Mouse (Mus musculus) embryonic stem cell, embryonic (primary cell): ENCODE results near the gene Ppp1r10.

Experiments used
- CTCF ChIA-PET, 4 experiments: fragments of 300-600 bp in 2 of 4; fragments of 350-600 bp in 2 of 4; sonication (Branson Sonifier 250); formaldehyde crosslinking; loops; one replicate each; lab custom pipeline; 2022; ENCODE audit warnings: inconsistent platforms in 2 of 4; lab: Charles Lee
- POLR2A ChIA-PET, 4 experiments: fragments of 300-600 bp in 2 of 4; fragments of 350-600 bp in 2 of 4; sonication (Branson Sonifier 250); formaldehyde crosslinking; loops; one replicate each; lab custom pipeline; 2022; ENCODE audit warnings: antibody characterized with exemption in 4 of 4, inconsistent platforms in 1 of 4; lab: Charles Lee

The Ppp1r10 gene

GRCm38 (mm10) chr17:35916297-35917142 is at the start of gene Ppp1r10, which contains the start of gene Mrps18b:
Gene Ppp1r10, plus strand, starts transcription at chr17:35916434.
Gene Mrps18b, minus strand, starts transcription at chr17:35916389.
- ChIA-PET CTCF (interaction anchor here (0.5 to 1.8 kb wide), 7 partner anchors 9 to 80 kb away, joined by 3 to 7 read pairs (median 3); partner anchors contain the start of genes Gnl1 (in 1 of the 4) and Prr3 (in 1 of the 4)), POLR2A (interaction anchor here (0.5 to 2.3 kb wide), 76 partner anchors 8 to 414 kb away, joined by 3 to 37 read pairs (median 5); partner anchors contain the start of genes Dhx16 (in 4 of the 4), 2310061I04Rik (in 3 of the 4), Flot1 (in 3 of the 4) and Ier3 (in 2 of the 4))

- ChIA-PET CTCF (interaction anchor here in 3 of 4 experiments (0.5 to 2.5 kb wide), 7 partner anchors 9 to 172 kb away, joined by 3 to 8 read pairs (median 4); partner anchors contain the start of genes Dhx16 (in 1 of the 3) and Flot1 (in 1 of the 3)), POLR2A (interaction anchor here (0.5 to 19.8 kb wide), 31 partner anchors 7 to 1240 kb away, joined by 3 to 490 read pairs (median 4); partner anchors contain the start of genes Mdc1 (in 3 of the 4), Dhx16 (in 2 of the 4), Ier3 (in 2 of the 4) and Mrps18b (in 2 of the 4))
Observed at GRCm38 (mm10) chr17:35866911-35867890, 49.0 kb upstream of the Ppp1r10 start.

- ChIA-PET POLR2A (interaction anchor here in 3 of 4 experiments (0.6 to 19.8 kb wide), 19 partner anchors 8 to 71 kb away, joined by 3 to 490 read pairs (median 4); partner anchors contain the start of genes Dhx16 (in 1 of the 3), Ier3 (in 1 of the 3), Mdc1 (in 1 of the 3) and Mrps18b (in 1 of the 3)), CTCF (interaction anchor here (0.5 to 2.3 kb wide), 6 partner anchors 21 to 1323 kb away, joined by 3 to 11 read pairs (median 4); partner anchors contain the start of gene Mdc1 (in 1 of the 4))
Observed at GRCm38 (mm10) chr17:35868165-35868820, 47.9 kb upstream of the Ppp1r10 start.

- ChIA-PET CTCF (interaction anchor here (0.5 to 2.9 kb wide), 12 partner anchors 11 to 1322 kb away, joined by 3 to 11 read pairs (median 4); partner anchors contain the start of gene Mdc1 (in 1 of the 4)), POLR2A (interaction anchor here (0.7 to 19.8 kb wide), 22 partner anchors 8 to 135 kb away, joined by 3 to 490 read pairs (median 5); partner anchors contain the start of genes Mdc1 (in 3 of the 4), Ier3 (in 2 of the 4), 2310061I04Rik (in 1 of the 4) and Dhx16 (in 1 of the 4))
Observed at GRCm38 (mm10) chr17:35868961-35869345, 47.3 kb upstream of the Ppp1r10 start.

- POLR2A ChIA-PET = interaction anchor here (0.7 to 19.8 kb wide), 31 partner anchors 9 to 135 kb away, joined by 3 to 490 read pairs (median 5); partner anchors contain the start of genes Ier3 (in 3 of the 4), Mdc1 (in 3 of the 4), 2310061I04Rik (in 1 of the 4) and Dhx16 (in 1 of the 4)
- CTCF ChIA-PET = interaction anchor here in 3 of 4 experiments (0.7 to 2.9 kb wide), 12 partner anchors 11 to 285 kb away, joined by 3 to 11 read pairs (median 4); partner anchors contain the start of gene Mdc1 (in 1 of the 3)
Observed at GRCm38 (mm10) chr17:35869346-35870067, 46.7 kb upstream of the Ppp1r10 start.

- CTCF ChIA-PET = interaction anchor here (0.6 to 2.9 kb wide), 13 partner anchors 9 to 131 kb away, joined by 3 to 11 read pairs (median 5); no protein-coding TSS in a partner anchor
- POLR2A ChIA-PET = interaction anchor here (0.6 to 19.8 kb wide), 35 partner anchors 9 to 959 kb away, joined by 3 to 490 read pairs (median 4); partner anchors contain the start of genes Nrm (in 4 of the 4), Mdc1 (in 3 of the 4), Dhx16 (in 2 of the 4) and Flot1 (in 2 of the 4)
Observed at GRCm38 (mm10) chr17:35870151-35870883, 45.9 kb upstream of the Ppp1r10 start.

- ChIA-PET POLR2A (interaction anchor here (0.6 to 19.8 kb wide), 28 partner anchors 9 to 60 kb away, joined by 3 to 490 read pairs (median 5); partner anchors contain the start of genes Nrm (in 4 of the 4), Mdc1 (in 3 of the 4), Dhx16 (in 2 of the 4) and Flot1 (in 2 of the 4)), CTCF (interaction anchor here (0.6 to 2.9 kb wide), 10 partner anchors 8 to 132 kb away, joined by 3 to 9 read pairs (median 4); no protein-coding TSS in a partner anchor)
Observed at GRCm38 (mm10) chr17:35870884-35871696, 45.1 kb upstream of the Ppp1r10 start.

GRCm38 (mm10) chr17:35873774-35874519 is 42.3 kb upstream of the Ppp1r10 start:
- ChIA-PET POLR2A (interaction anchor here (0.5 to 3.5 kb wide), 70 partner anchors 8 to 372 kb away, joined by 3 to 44 read pairs (median 4); partner anchors contain the start of genes Mdc1 (in 3 of the 4), Nrm (in 3 of the 4), Ier3 (in 2 of the 4) and Flot1 (in 1 of the 4)), CTCF (interaction anchor here (0.5 to 3.4 kb wide), 135 partner anchors 8 to 1908 kb away, joined by 3 to 58 read pairs (median 4); partner anchors contain the start of genes Ppp1r18 (in 4 of the 4), Ier3 (in 3 of the 4), Mdc1 (in 3 of the 4) and 2310061I04Rik (in 2 of the 4))

GRCm38 (mm10) chr17:35874721-35875120 is 41.5 kb upstream of the Ppp1r10 start:
- POLR2A ChIA-PET = interaction anchor here (0.5 to 3.5 kb wide), 35 partner anchors 10 to 137 kb away, joined by 3 to 44 read pairs (median 5); partner anchors contain the start of genes Mdc1 (in 3 of the 4), Nrm (in 2 of the 4), Ier3 (in 1 of the 4) and Mrps18b (in 1 of the 4)
- CTCF ChIA-PET = interaction anchor here (0.6 to 3.4 kb wide), 41 partner anchors 10 to 295 kb away, joined by 3 to 58 read pairs (median 5); partner anchors contain the start of genes Ppp1r18 (in 3 of the 4), Nrm (in 2 of the 4), Ier3 (in 1 of the 4) and Mdc1 (in 1 of the 4)

GRCm38 (mm10) chr17:35879245-35880057 is 36.8 kb upstream of the Ppp1r10 start, which contains the start of gene Dhx16:
Gene Dhx16, plus strand, starts transcription at chr17:35879819.
- CTCF ChIA-PET = interaction anchor here (0.6 to 2.7 kb wide), 38 partner anchors 8 to 1112 kb away, joined by 3 to 11 read pairs (median 3); partner anchors contain the start of genes Ppp1r18 (in 2 of the 4), Abcf1 (in 1 of the 4), Flot1 (in 1 of the 4) and Ier3 (in 1 of the 4)
- POLR2A ChIA-PET = interaction anchor here (0.6 to 6.9 kb wide), 52 partner anchors 8 to 285 kb away, joined by 3 to 73 read pairs (median 6); partner anchors contain the start of genes Mrps18b (in 4 of the 4), Ppp1r10 (in 4 of the 4), 2310061I04Rik (in 2 of the 4) and Ier3 (in 2 of the 4)

GRCm38 (mm10) chr17:35882924-35883323 is 33.3 kb upstream of the Ppp1r10 start:
- CTCF ChIA-PET = interaction anchor here (0.6 to 2.1 kb wide), 4 partner anchors 9 to 24 kb away, joined by 4 to 12 read pairs (median 6); no protein-coding TSS in a partner anchor
- POLR2A ChIA-PET = interaction anchor here in 3 of 4 experiments (0.7 to 6.9 kb wide), 28 partner anchors 7 to 1163 kb away, joined by 3 to 73 read pairs (median 4); partner anchors contain the start of genes Flot1 (in 3 of the 3), Ier3 (in 2 of the 3), Nrm (in 2 of the 3) and Gabbr1 (in 1 of the 3)
